Mouse (Mus musculus): Measurements from ENCODE around the gene Card19.

Gene Card19

GRCm38 (mm10) chr13:49194811-49195210 lies 21.0 kb downstream of the Card19 start:
- DNase-seq (ENCODE audit: low read depth, low spot score) = no peak

- DNase-seq (ENCODE audit: low read depth, low spot score) = no peak
Observed at GRCm38 (mm10) chr13:49193650-49194049, 22.2 kb downstream of the Card19 start.

- DNase-seq (ENCODE audit: low read depth, low spot score) = no peak
Observed at GRCm38 (mm10) chr13:49192156-49192855, 23.5 kb downstream of the Card19 start.

- DNase-seq (ENCODE audit: low read depth, low spot score) = no peak
Observed at GRCm38 (mm10) chr13:49191673-49192035, 24.2 kb downstream of the Card19 start.

GRCm38 (mm10) chr13:49190876-49191672 lies 24.8 kb downstream of the Card19 start:
- DNase-seq (ENCODE audit: low read depth, low spot score) = no peak

- DNase-seq (ENCODE audit: low read depth, low spot score) = no peak
Observed at GRCm38 (mm10) chr13:49189970-49190870, 25.6 kb downstream of the Card19 start.

GRCm38 (mm10) chr13:49188966-49189360 lies 26.9 kb downstream of the Card19 start:
- DNase-seq (ENCODE audit: low read depth, low spot score) = no peak

- no peak for DNase-seq (ENCODE audit: low read depth, low spot score)
Observed at GRCm38 (mm10) chr13:49188219-49188965, 27.4 kb downstream of the Card19 start.

- DNase-seq (ENCODE audit: low read depth, low spot score) = no peak
Observed at GRCm38 (mm10) chr13:49187288-49188218, 28.3 kb downstream of the Card19 start, which contains the start of gene Ninj1. TSS of gene Ninj1 (plus strand) at chr13:49187485.

GRCm38 (mm10) chr13:49186798-49187287 lies 29.0 kb downstream of the Card19 start:
- peak; percentile 18 for DNase-seq (ENCODE audit: low read depth, low spot score)

GRCm38 (mm10) chr13:49183646-49184045 lies 32.2 kb downstream of the Card19 start:
- no peak for DNase-seq (ENCODE audit: low read depth, low spot score)

- no peak for DNase-seq (ENCODE audit: low read depth, low spot score)
Observed at GRCm38 (mm10) chr13:49183161-49183560, 32.7 kb downstream of the Card19 start.

GRCm38 (mm10) chr13:49181411-49181984 lies 34.3 kb downstream of the Card19 start:
- no peak for DNase-seq (ENCODE audit: low read depth, low spot score)

GRCm38 (mm10) chr13:49180691-49181090 lies 35.1 kb downstream of the Card19 start:
- DNase-seq (ENCODE audit: low read depth, low spot score) = no peak

- no peak for DNase-seq (ENCODE audit: low read depth, low spot score)
Observed at GRCm38 (mm10) chr13:49180274-49180673, 35.6 kb downstream of the Card19 start.

- DNase-seq (ENCODE audit: low read depth, low spot score) = no peak
Observed at GRCm38 (mm10) chr13:49178839-49179585, 36.8 kb downstream of the Card19 start.

GRCm38 (mm10) chr13:49175509-49175908 lies 40.3 kb downstream of the Card19 start:
- DNase-seq (ENCODE audit: low read depth, low spot score) = no peak

- DNase-seq (ENCODE audit: low read depth, low spot score) = peak; percentile 64
Observed at GRCm38 (mm10) chr13:49172971-49173596, 42.8 kb downstream of the Card19 start.

All from WW6 (cell line).